Mouse (Mus musculus) embryonic stem cell, embryonic (primary cell): ENCODE measurements at regions not wholly inside any gene's neighbourhood (a gene's known extent, or its start where the extent isn't known, plus 50 kb on each side); places are given as distances from the start of the nearest gene placed in this dataset.

ENCODE experiments used
- CTCF ChIA-PET, 4 experiments: fragments of 300-600 bp in 2 of 4; fragments of 350-600 bp in 2 of 4; sonication (Branson Sonifier 250); formaldehyde crosslinking; loops; one replicate each; lab custom pipeline; 2022; ENCODE audit warnings: inconsistent platforms in 2 of 4; lab: Charles Lee
- POLR2A ChIA-PET, 4 experiments: fragments of 300-600 bp in 2 of 4; fragments of 350-600 bp in 2 of 4; sonication (Branson Sonifier 250); formaldehyde crosslinking; loops; one replicate each; lab custom pipeline; 2022; ENCODE audit warnings: antibody characterized with exemption in 4 of 4, inconsistent platforms in 1 of 4; lab: Charles Lee

GRCm38 (mm10) chr8:46403877-46404560 is 66.8 kb upstream of the Acsl1 start:
- POLR2A ChIA-PET: interaction anchor here in 1 of 4 experiments (0.6 kb wide), 1 partner anchor 67 kb away, joined by 3 read pairs; the partner anchor contains the start of gene Acsl1
- CTCF ChIA-PET: no interaction called here

GRCm38 (mm10) chr8:46408886-46409285 is 62.0 kb upstream of the Acsl1 start:
- CTCF ChIA-PET: no interaction called here
- POLR2A ChIA-PET: interaction anchor here in 1 of 4 experiments (1.0 kb wide), 1 partner anchor 13 kb away, joined by 3 read pairs; no protein-coding TSS in a partner anchor

GRCm38 (mm10) chr8:46409296-46409695 is 61.5 kb upstream of the Acsl1 start:
- ChIA-PET CTCF (no interaction called here), POLR2A (interaction anchor here in 1 of 4 experiments (1.0 kb wide), 1 partner anchor 13 kb away, joined by 3 read pairs; no protein-coding TSS in a partner anchor)

DNA sequence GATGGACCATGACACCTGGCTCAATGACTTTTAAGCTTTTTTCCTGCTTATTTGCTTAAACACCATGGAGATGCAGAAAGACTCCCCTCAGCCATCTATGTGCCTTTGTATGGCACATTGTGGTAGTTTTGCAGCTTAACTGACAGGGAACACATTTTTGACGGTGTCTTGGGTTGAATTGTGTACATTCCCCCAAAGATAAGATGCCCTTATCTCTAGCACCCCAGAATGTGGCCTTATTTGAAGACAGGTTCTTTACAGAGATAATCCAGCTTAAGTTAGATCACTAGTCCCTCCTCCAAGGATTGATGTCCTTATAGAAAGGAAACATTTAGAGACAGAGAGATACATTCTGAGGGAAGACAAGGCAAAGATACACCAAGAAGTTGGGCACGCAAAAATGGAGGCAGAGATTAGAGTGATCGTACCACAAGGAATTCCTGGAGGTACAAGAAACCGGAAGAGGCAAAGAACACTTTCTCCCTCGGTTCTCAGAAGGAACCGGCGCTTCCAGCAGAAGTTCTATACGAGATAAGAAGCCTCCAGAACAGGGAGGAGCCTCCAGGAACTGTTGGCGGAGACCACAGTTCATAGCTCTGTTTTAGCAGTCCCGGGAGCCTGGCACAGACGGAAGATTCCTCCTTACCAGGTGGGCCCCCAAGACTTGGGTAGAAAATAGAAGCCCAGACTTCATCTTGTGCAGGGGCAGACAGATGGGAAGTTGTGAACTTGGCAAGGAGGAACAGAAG is 58.8 kb upstream of the Acsl1 start:
- ChIA-PET CTCF (no interaction called here), POLR2A (no interaction called here)

DNA sequence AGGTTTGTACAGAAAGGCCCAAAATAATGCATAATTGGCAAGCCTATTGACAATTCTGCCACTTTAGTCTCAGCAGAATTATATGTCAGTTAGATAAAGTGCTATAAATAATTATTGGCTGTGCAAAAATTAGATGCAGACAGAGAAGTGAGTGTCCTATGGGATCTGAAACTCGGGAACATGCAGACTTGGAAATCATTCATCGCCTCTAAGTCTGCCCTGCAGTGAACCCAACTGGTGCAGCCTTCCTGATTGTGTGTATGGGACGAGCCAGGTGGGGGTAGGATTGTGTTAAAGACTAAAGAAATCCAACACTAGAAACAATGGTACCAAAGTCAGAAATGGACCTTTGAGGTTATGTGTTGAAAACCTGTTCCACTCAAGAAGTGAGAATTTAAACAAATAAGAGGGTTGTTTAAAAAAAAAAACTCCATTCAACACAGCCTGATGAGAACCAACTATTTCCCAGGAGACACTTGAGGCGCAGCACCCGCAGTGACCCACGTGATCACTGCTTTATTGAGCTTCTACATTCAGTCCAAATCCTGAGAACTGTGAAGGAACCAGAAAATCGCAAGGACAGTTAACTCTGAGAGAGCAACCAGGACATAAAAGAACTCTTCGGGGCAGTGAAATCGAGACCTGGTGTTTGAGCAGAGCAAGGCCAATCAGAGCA is 57.4 kb upstream of the Acsl1 start:
- ChIA-PET POLR2A (no interaction called here), CTCF (no interaction called here)

GRCm38 (mm10) chr8:46414874-46415273 is 56.0 kb upstream of the Acsl1 start:
- CTCF ChIA-PET: no interaction called here
- POLR2A ChIA-PET: no interaction called here

GRCm38 (mm10) chr8:46419402-46419801 is 51.4 kb upstream of the Acsl1 start:
- ChIA-PET CTCF (no interaction called here), POLR2A (no interaction called here)

DNA sequence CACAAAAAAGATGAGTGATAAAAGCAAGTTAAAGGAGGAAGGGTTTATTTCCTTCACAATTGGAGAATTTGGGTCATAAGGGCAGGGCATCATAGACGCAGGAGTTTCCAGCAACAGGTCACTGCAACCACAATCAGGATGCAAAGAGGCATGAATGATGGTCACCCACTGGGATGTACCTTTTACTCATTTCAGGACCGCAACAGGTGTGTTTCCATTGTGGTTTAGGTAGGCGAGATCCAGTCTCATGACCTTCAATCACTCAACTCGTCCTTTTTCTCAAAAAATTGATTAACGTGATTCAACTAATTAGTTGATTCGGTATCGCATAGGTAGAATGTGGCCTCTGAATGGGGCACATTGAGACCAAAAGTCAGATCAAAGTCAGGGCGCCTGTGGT is 50.4 kb upstream of the Acsl1 start:
- ChIA-PET POLR2A (interaction anchor here in 2 of 4 experiments (0.6 to 2.3 kb wide), 11 partner anchors 10 to 257 kb away, joined by 3 to 10 read pairs (median 3); partner anchors contain the start of gene Acsl1 (in 1 of the 2)), CTCF (no interaction called here)
